Mouse (Mus musculus): ENCODE results near the gene Cwc27.

Gene Cwc27

DNA sequence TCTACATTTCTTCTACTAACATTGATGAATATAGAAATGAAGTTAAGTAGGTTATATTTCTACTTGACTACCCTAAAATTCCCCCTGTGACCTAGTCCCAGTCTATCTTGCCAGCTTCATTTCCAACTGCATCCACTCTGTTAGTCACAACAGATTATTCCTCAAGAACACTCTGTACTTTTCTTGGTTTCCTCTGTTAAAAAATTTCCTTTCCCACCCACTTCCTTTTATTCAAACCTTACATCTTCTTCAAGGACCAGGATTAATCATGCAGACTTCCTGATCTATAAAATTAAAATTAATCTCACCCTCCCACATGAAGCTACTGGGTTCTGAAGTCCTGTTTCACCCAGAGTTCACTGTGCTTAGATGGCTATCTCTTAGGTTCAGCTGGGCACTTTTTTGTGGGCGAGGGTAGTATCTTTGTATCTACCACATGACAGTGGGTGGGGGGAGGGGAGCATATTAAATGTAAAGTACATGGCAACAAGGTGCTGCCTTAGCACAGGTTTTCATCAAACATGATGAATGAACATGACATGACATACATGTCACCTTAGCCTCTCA is 37.8 kb downstream of the Cwc27 start:
- DNase-seq (ENCODE audit: extremely low spot score, low spot score) = no peak

DNA sequence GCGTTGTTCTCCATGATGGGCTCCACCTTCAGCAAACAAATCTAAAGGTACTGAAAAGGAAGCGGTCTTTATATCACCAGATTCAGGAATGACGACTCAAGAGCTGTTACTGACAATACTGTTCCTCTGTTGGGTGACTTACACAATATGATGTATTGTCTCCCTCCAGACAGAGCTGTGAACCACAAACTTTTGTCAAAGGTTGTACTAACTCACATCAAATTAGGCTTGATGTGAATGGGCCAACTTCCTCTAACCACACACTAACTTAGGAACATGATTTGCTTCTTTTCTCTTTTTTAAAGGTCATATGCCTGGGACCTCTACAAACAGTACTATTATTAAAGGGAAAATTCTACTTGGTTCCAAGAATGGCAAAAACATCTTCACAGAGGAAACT is 53.7 kb downstream of the Cwc27 start:
- DNase-seq (ENCODE audit: extremely low spot score, low spot score) = no peak

DNA sequence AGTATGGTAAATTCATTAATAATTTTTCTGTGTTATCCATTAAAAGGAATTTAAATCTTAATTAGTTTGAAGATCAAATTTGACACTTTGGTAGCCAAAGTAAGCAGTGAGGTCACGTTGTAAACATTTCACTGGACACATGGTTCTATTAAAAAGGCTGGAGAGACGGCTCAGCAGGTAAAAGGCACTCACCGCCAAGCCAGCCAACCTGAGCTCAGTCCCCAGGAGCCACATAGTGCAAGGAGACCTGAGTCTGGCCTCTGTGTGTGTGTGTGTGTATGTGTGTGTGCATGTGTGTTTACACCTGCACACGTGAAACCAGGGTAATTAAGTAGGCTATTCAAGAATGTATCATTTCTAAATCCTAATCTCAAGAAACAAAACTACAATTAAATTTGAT is 54.5 kb downstream of the Cwc27 start:
- no peak for DNase-seq (ENCODE audit: extremely low spot score, low spot score)

DNA sequence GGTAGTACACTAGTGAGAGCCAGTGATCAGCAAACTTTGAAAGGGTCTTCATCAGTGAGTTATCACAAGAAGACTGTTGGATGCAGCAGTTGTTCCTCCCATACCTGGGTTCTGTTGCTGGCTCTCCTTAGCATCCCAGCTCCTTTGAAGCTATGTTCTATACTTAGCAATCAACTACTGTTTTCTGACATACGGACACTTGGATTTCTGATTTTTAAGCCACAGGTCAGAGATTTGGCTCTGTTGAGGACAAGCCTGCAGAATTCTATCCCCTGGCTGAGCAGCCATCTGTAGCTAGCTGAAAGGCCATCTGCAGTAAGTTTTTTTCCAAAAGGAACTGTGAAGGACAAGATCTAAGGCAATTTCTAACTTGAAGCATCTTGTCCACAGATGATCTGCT is 57.6 kb downstream of the Cwc27 start:
- no peak for DNase-seq (ENCODE audit: extremely low spot score, low spot score)

DNA sequence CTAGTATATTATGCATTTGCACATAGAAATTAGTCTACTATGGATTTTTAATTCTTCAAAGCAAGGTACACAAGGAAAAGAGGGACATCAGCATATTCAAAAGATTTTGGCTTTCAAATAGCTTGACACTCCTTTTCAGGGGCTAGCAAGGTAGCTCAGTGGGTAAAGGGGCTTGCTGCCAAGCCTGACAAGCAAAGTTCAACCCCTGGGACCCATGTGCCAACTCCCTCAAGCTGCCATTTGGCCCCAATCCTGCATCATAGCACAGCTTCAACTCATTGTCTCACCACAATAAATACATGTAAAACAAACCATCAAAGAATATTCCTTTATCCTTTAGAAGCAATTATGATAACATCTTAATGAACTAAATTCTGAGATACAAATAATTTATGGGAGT is 69.9 kb downstream of the Cwc27 start:
- no peak for DNase-seq (ENCODE audit: extremely low spot score, low spot score)

- DNase-seq (ENCODE audit: extremely low spot score, low spot score) = no peak
Observed at GRCm38 (mm10) chr13:104742866-104743265, 74.1 kb downstream of the Cwc27 start.

DNA sequence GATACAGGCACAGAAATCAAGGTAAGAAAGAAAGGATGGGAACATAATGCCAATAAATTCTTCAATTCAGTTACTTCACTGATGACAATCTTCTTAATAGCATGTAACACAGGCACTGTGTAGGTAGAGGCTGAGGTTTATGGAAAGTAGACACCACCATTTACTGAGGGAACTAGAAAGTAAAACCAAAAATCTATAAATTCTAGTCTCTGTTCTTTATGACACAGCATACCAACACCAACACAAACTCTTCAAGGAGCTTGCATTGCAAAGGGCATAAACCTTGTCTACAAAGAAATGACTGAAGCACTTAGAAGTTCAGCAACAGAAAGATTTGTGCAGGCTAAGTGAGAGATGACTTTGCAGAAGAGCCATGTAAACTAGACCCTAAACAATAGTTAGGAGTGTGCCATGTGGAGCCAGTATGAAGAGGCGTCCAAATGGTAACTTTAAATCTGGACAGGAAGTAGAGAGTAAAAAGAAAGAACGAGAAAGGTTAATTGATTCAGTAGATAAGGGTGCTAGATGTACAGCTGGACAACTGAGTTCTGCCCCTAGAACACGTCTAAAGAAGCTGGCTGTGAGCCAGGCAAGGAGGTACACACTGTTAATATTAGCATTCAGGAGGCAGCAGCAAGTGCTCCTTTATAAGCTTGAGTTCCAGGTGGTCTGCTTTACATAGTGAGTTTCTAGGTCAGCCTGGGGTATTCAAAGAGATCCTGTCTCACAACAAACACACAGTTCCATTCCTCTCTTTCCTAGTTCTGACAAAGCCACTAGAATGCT is 87.5 kb downstream of the Cwc27 start:
- no peak for DNase-seq (ENCODE audit: extremely low spot score, low spot score)

DNA sequence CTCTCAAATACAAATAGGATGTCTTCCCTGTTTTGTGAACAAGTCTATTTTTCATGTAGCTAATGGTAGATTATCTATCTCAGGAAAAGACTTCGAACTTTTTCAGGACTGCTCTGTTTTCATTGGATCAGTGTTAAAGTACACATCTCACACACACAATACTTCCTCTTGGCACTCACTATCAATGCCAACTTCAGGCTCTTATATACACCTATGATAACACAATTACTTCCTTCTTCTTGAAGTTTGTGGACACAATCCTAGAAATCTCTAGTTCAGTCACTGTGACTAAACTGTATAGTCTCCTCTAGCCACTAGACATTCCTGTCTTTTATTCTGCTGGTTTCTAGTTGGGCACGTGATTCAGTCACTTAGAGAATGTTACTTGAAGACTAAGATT is 89.3 kb downstream of the Cwc27 start:
- no peak for DNase-seq (ENCODE audit: extremely low spot score, low spot score)

DNA sequence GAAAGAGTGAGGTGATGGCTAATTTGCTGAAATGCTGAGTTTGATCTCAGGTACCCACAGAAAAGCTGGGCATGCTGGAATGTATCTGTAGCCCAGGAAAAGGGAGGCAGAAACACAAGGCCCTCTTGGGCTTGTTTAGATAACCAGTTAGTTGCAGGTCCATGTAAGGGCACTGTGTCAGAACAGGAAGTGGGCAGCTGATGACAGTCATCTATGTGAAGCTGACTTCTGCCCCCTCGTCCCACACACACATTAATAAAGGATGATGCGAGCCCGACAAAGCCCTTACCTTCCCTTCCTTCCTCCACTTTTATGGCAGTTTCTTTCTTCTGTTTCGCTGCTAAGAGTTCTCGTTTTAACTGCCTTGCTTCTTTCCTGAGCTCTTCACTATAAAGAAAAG is 96.8 kb downstream of the Cwc27 start:
- DNase-seq (ENCODE audit: extremely low spot score, low spot score) = no peak

GRCm38 (mm10) chr13:104694612-104695355 is 122.2 kb downstream of the Cwc27 start:
- DNase-seq (ENCODE audit: extremely low spot score, low spot score) = no peak

GRCm38 (mm10) chr13:104692710-104693109 is 124.2 kb downstream of the Cwc27 start:
- DNase-seq (ENCODE audit: extremely low spot score, low spot score) = no peak

DNA sequence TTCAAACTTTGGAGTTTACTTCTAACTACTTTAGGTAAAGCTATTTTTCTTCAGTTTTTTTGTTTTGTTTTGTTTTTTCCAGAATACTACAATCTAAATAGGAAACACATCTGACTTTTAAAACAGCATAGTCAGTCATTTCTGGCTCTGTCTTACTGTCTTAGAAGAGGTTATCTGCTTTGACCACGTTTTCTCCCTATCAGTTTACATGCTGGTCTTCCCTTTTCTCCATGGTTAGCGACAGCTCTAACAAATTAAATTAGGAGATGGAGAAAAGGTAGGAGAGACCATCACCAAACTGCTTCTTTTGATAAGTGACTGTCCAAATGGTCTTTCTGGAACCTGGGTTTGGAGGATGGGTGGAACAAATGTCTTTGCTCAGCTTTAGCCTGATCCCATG is 131.4 kb downstream of the Cwc27 start:
- no peak for DNase-seq (ENCODE audit: extremely low spot score, low spot score)

- DNase-seq (ENCODE audit: extremely low spot score, low spot score) = peak; percentile 18
Observed at GRCm38 (mm10) chr13:104684361-104685011, 132.5 kb downstream of the Cwc27 start.

DNA sequence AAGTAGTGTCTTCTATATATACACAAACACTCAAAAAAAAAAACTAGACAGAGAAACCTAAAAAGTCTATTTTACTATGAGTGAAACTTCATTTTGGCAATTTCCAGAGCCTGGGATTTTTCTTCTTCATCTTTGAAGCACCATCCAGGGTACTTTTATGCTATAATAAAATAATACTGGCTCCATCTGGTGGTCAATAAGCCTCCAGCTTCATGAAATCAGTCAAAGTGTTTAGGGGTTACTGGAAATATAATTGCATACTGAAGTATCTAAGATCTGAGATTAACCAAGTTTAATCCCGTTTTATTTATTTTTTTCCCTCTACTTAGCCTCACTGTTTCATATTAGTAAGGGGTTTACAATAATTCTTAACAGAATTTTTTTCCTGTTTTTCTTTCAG is 135.7 kb downstream of the Cwc27 start:
- no peak for DNase-seq (ENCODE audit: extremely low spot score, low spot score)

- DNase-seq (ENCODE audit: extremely low spot score, low spot score) = no peak
Observed at GRCm38 (mm10) chr13:104661188-104661587, 155.8 kb downstream of the Cwc27 start.

DNA sequence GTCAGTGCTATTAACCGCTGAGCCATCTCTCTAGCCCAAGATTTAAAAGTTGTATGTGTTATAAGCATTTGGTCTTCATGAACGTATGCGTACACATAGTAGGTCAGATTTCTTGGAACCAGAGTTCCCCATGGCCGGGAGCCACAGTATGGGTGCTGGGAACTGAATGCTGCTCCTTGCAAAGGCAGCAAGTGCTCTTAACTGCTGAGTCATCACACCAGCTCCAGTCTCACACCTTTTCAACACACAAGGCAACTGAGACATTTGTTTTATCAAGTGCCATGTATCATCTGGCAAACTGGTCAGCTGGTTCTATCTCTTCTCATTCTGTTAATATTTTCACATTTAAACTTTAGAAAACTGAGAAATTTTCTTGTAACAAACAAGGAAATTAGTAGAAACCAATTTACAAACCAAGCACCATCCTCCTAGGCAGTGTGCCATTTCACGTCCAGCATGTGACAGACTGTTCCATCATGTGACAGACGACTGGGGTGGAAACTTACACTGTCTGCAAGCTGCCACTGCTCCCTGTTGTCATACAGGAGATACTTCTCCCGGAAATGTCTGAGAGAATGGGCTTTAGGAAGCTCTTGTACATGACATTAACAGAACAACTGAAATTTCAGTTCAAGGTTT is 156.8 kb downstream of the Cwc27 start:
- DNase-seq (ENCODE audit: extremely low spot score, low spot score) = no peak

GRCm38 (mm10) chr13:104656666-104657272 is 160.2 kb downstream of the Cwc27 start:
- DNase-seq (ENCODE audit: extremely low spot score, low spot score) = no peak

GRCm38 (mm10) chr13:104655137-104655536 is 161.8 kb downstream of the Cwc27 start:
- no peak for DNase-seq (ENCODE audit: extremely low spot score, low spot score)

- DNase-seq (ENCODE audit: extremely low spot score, low spot score) = no peak
Observed at GRCm38 (mm10) chr13:104651763-104652162, 165.2 kb downstream of the Cwc27 start.

GRCm38 (mm10) chr13:104650654-104651053 is 166.3 kb downstream of the Cwc27 start:
- no peak for DNase-seq (ENCODE audit: extremely low spot score, low spot score)

GRCm38 (mm10) chr13:104650145-104650544 is 166.8 kb downstream of the Cwc27 start:
- DNase-seq (ENCODE audit: extremely low spot score, low spot score) = no peak

All from neural tube, embryonic 10.5 days (tissue).